Mouse (Mus musculus): ENCODE results near the gene Adamts18.

GRCm38 (mm10) chr8:113791856-113792255, 56.7 kb downstream of the Adamts18 start:
- TF ChIP-seq POLR2A (IDR thresholded peaks at IDR 0.05; ENCODE audit: low read depth, low read length), result no peak
- no peak for TF ChIP-seq CTCF (IDR thresholded peaks at IDR 0.05; ENCODE audit: extremely low read depth, insufficient read length, insufficient replicate concordance, low read depth, low read length)
